Mouse (Mus musculus) midbrain, embryonic 14.5 days (tissue): ENCODE data around the gene Zfp771. TPM values are rescaled to one million over a fixed set of nuclear protein-coding genes. Genes with fewer than 3 reads are reported as not detected.

ENCODE experiments used
- polyA plus RNA-seq: library from polyadenylated mRNA; unstranded; fragments of >200 nt; fragmentation: Nextera tagmentation; extraction: Ambion mirVana; gene quantifications from 2 replicates; pipeline ENCODE4 v1.2.1, GENCODE M21; 2014

Gene Zfp771
- polyA plus RNA-seq, 1 experiment from 2014 or later = 55.2 TPM

Other genes starting within 250 kb of the Zfp771 start
- gene Mvp, start 229.7 kb upstream of the Zfp771 start, polyA plus RNA-seq = 1.7 and 3.1 TPM in 2 replicates
- gene Pagr1b, start 227.8 kb upstream of the Zfp771 start, polyA plus RNA-seq = not detected in 2 replicates
- 21.2 and 38.3 TPM in 2 replicates for gene Pagr1a, start 226.9 kb upstream of the Zfp771 start, polyA plus RNA-seq
- 53.4 and 64.6 TPM in 2 replicates for gene Gm42742, start 223.2 kb upstream of the Zfp771 start, polyA plus RNA-seq
- 21.8 and 28.9 TPM in 2 replicates for gene Prrt2, start 223.1 kb upstream of the Zfp771 start, polyA plus RNA-seq
- gene Maz, start 217.2 kb upstream of the Zfp771 start, polyA plus RNA-seq = 68.3 and 80.8 TPM in 2 replicates
- gene Kif22, start 201.8 kb upstream of the Zfp771 start, polyA plus RNA-seq = 18.9 and 30.2 TPM in 2 replicates
- gene Zg16, start 156.9 kb upstream of the Zfp771 start, polyA plus RNA-seq = not detected in 2 replicates
- 0.84 and 2.2 TPM in 2 replicates for gene AI467606, start 152.9 kb upstream of the Zfp771 start, polyA plus RNA-seq
- gene Qprt, start 122.0 kb upstream of the Zfp771 start, polyA plus RNA-seq = 0.11 and 0.67 TPM in 2 replicates
- gene Spn, start 106.5 kb upstream of the Zfp771 start, polyA plus RNA-seq = not detected in 2 replicates
- 59.5 and 81.1 TPM in 2 replicates for gene Cd2bp2, start 48.2 kb upstream of the Zfp771 start, polyA plus RNA-seq
- gene Tbc1d10b, start 35.8 kb upstream of the Zfp771 start, polyA plus RNA-seq = 24.6 and 27.6 TPM in 2 replicates
- 4.3 and 4.5 TPM in 2 replicates for gene Mylpf, start 35.4 kb upstream of the Zfp771 start, polyA plus RNA-seq
- 31.9 and 39.7 TPM in 2 replicates for gene Zfp553, start 11.2 kb upstream of the Zfp771 start, polyA plus RNA-seq
- gene Sept1, start 11.1 kb upstream of the Zfp771 start, polyA plus RNA-seq = 11.6 and 13.6 TPM in 2 replicates
- gene Dctpp1, start 16.4 kb downstream of the Zfp771 start, polyA plus RNA-seq = 125 and 134 TPM in 2 replicates
- 77.6 and 78.4 TPM in 2 replicates for gene Sephs2, start 29.8 kb downstream of the Zfp771 start, polyA plus RNA-seq
- 0.22 and 0.39 TPM in 2 replicates for gene Itgal, start 52.0 kb downstream of the Zfp771 start, polyA plus RNA-seq
- 5.1 and 12.9 TPM in 2 replicates for gene Zfp768, start 101.3 kb downstream of the Zfp771 start, polyA plus RNA-seq
- gene Zfp747, start 131.8 kb downstream of the Zfp771 start, polyA plus RNA-seq = 7.0 and 7.7 TPM in 2 replicates
- gene 9130019O22Rik, start 142.9 kb downstream of the Zfp771 start, polyA plus RNA-seq = 5.3 and 6.9 TPM in 2 replicates
- 5.5 and 6.2 TPM in 2 replicates for gene E430018J23Rik, start 149.4 kb downstream of the Zfp771 start, polyA plus RNA-seq
- 4.6 and 5.7 TPM in 2 replicates for gene Zfp764, start 162.5 kb downstream of the Zfp771 start, polyA plus RNA-seq
- gene Zfp688, start 177.8 kb downstream of the Zfp771 start, polyA plus RNA-seq = 31.9 and 33.9 TPM in 2 replicates
- gene Zfp689, start 204.9 kb downstream of the Zfp771 start, polyA plus RNA-seq = 16.1 and 16.6 TPM in 2 replicates
- gene Prr14, start 215.3 kb downstream of the Zfp771 start, polyA plus RNA-seq = 41.8 and 44.3 TPM in 2 replicates
- 14.9 and 17.8 TPM in 2 replicates for gene Fbrs, start 234.9 kb downstream of the Zfp771 start, polyA plus RNA-seq